Mouse (Mus musculus): ENCODE data around the gene Ovol1.

GRCm38 (mm10) chr19:5605126-5605525 lies 44.7 kb upstream of the Ovol1 start:
- TF ChIP-seq SMC3 (IDR thresholded peaks at IDR 0.05; ENCODE audit: low read depth, low read length) (no peak), CHD2 (IDR thresholded peaks at IDR 0.05; ENCODE audit: low read length) (no peak), CTCF (conservative IDR thresholded peaks at IDR 0.05 in 1 of 2, IDR thresholded peaks at IDR 0.05 in 1 of 2; ENCODE audit: low read depth in 2 of 2, low read length in 2 of 2) (no peak), POLR2A (IDR thresholded peaks at IDR 0.05; ENCODE audit: low read depth, low read length) (no peak; the same call in 1 of the 2 replicates), MXI1 (IDR thresholded peaks at IDR 0.05; ENCODE audit: low read depth, low read length) (no peak), E2F4 (IDR thresholded peaks at IDR 0.05; ENCODE audit: insufficient replicate concordance, low read depth, low read length) (no peak), MAX (IDR thresholded peaks at IDR 0.05; ENCODE audit: low read length) (no peak), POLR2AphosphoS2 (IDR thresholded peaks at IDR 0.05; ENCODE audit: low read depth, low read length) (no peak), EP300 (IDR thresholded peaks at IDR 0.05; ENCODE audit: low read length) (no peak), USF2 (conservative IDR thresholded peaks at IDR 0.05; ENCODE audit: low read depth, low read length) (no peak)
